Mouse (Mus musculus): ENCODE results near the gene Dcaf15.

Gene Dcaf15

DNA sequence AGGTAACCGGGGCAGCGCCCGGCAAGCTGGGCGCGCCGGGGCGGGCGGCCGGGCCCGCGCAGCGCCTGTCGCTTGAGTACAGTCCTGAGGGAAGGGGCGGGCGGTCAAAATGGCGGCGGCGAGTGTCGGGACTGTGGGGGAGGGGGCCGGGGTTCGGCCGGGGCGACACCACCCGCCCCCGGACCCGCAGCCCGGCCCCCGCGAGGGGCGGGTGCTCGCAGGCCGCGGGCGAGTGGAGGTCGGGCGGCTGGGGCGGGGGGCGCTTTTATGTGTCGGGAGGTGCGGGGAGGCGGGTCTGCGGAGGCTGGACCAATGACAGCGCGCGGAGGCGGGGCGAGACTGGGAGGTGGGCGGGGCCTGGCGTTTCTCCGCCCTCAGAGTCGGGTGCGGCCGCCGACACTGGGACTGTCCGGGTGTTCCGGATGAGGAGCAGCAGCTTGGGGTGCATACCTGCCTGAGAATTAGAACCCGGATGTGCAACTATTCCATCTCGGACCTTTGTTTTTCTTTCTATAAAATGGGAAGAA, 37.5 kb downstream of the Dcaf15 start:
- in situ Hi-C loops (cut with MboI, MseI) = no loop called here

DNA sequence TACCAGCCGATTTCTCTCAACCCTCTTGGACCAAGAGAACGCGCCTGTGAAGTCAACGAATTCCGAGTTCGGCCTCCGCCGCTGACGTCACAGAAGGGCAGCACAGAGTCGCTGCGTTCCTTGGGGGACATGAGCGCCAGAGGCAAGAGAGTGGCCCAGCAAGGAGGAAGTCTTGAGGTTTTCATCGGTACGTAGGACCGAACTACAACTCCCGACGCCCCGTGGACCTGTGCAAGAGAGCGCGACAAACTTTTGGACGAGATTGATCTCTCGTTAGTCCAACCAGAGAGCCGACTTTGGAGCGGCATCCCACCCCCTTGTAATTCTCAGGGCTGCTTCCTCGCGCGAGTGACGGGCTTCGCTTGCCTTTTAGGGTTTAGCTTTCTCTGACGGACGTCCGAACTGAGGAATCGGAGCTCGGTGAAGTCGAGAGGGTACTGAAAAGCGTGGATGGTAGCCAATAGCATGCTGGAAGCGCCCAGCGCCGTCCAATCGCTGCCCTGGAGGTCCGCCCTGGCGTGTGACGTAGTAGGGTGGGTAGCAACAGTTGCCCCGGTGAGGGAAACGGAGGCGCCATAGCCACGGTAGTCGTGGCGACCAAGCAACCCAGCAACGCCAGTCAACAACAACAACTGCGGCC, 38.2 kb downstream of the Dcaf15 start, which contains the start of gene Rfx1:
Gene Rfx1, plus strand, starts transcription at position 544 of the 640 bp plus-strand sequence.
- in situ Hi-C loops (cut with MboI, MseI) = no loop called here

DNA sequence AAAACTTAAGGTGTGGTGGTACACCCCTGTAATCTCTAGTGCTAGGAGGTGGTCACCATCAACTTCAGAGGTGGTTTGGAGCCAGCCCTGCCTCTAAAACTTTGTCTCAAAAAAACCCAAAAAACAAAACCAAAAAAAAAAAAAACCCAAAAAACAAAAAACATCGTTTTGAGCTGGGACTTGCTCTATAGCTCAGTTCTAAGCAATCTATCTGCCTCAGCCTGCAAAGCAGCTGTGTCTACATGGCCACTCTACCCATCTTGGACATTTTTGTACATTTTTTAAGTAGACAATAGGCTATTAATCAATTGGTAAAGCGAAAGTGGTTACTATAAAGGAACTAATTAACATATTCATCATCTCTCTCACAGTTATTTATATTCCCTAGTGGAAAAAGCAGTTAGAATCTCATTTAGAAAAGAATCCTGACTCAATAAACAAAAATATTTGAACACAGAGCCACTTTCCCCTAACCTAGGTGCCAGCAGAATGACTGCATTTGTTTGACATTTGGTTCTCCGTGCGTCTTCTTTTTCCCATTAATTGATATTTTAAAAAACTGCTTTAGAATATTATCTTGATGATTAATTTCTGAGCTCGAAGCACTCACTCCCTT, 39.0 kb downstream of the Dcaf15 start:
- in situ Hi-C loops (cut with MboI, MseI) = no loop called here

DNA sequence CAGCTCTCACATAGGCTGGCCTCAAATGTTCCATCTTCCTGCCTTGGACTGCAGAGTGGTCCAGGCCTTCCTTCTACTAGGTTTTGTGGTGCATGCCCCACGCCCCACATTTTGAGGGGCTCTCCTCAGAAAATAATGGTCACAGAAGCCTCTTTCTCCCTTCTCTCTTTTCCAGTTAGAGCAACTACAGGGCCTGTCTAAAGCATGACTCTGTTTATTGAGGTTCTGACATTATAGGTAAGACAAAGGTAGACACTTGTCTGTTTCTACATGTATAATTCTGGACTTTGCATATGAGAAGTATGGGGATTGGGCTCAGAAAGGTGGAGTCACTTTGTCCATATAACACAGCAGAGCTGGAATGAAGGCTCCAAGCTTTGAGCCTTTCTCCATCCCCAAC, 39.5 kb downstream of the Dcaf15 start, which contains the start of gene Gm10643:
Gene Gm10643, minus strand, starts transcription at position 101 of the 400 bp plus-strand sequence.
- in situ Hi-C loops (cut with MboI, MseI) = no loop called here

DNA sequence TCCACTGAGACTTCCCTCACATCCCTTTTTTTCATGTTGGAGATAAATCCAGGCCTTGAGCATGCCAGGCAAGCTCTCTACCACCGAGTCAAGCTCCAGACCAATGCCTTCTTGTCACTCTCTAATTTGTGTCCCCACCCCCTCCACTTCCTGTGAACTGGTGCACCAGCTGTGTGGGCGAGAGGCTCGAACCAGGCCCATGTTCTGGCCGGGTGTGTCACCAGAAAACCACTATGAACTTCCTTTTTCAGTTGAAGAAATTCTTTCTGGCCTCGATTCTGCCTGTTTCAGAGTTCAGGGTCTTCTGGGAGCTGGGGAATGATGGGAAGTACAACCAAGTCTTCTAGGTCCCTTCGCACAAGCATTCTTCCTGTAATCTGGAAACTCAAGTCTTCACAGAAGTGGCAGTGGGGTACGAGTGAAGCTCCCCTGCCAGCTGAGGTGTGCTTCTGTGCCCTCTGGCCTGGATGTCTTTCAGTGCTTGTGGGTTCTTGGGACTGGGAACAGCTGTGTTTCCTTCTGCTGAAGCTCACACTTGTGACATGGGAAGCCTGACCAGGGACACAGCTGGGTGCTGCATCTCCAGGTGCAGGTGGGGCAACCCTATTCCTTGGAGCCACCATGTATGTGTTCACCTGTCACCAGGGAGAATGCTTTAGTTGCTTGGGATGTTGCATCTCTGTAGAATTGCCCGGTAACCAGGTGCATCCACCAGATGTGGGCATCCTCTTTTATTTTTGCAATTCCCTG, 40.5 kb downstream of the Dcaf15 start:
- in situ Hi-C loops (cut with MboI, MseI) = no loop called here

DNA sequence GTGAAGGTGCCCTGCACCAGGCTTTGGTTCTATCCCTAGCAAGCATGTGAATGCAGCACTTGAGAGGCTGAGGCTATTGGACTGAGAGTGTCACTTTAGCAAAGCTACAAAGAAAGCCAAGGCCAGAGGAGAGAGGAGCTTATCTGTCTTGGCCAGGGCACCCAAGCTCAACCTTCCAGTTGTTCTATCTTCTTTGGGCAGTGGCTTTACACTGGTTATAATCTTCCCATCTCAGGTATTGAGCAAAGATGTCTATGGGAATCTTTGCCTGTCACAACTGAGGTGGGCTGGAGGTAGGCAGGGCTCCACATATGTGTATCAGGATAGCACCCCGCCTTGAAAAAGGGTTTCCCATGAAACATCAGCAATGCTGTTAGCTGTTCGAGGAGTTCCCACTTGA, 44.3 kb downstream of the Dcaf15 start:
- in situ Hi-C loops (cut with MboI, MseI) = no loop called here

DNA sequence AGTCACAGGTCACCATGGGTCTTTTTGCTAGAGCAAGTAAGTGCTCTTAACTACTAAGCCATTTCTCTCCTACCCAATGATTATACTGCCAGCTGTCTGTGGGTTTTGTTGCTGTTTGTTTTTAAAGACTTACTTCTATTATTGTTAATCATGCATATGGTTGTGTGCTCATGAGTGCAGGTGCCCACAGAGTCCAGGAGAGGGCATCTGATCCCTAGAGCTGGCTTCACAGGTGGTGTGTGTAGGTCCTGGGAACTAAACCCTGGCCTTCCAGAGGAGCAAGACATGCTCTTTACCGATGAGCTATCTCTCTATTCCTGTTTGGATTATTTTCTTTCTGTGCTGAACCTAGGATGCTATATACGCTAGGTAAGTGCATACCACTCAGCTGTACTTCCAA, 45.3 kb downstream of the Dcaf15 start:
- in situ Hi-C loops (cut with MboI, MseI) = no loop called here

DNA sequence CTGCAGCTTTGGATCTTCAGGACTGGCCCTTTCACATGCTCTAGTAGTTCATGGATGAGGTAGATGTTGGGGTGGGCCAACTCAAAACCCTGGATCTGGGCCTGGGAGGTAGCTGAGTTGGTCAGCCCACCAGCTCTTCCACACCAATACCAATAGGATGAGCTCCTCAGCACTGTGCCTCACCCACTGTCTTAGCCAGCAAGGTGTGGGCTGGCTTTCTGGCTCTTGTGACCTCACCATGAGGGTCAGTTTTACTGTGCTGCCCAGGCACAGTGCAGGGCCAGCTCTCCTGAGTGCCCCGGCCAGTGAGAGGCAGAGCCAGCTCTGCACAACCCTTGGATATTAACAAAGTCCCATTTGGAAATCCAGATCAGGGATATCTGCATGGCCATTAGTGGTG, 46.7 kb downstream of the Dcaf15 start:
- in situ Hi-C loops (cut with MboI, MseI) = no loop called here

DNA sequence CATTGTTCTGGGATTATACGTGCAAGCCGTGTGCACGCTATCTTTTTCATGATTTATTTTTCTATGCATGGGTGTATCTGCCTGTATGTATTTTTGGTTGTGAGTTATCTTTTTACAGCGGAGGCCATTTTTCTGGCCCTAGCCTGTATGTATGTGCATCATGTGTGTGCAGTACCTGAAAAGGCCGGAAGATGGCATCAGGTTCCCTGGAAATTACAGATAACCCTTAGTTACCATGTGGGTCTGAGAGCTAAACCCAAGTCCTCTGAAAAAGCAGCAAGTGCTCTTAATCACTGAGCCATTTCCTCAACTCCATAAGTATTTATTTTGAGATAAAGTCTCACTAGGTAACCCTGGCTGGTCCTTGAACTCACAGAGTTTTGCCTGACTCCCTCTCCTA, 51.3 kb downstream of the Dcaf15 start:
- in situ Hi-C loops (cut with MboI, MseI) = loop anchor here (5.0 kb wide), 1 partner anchor 39 kb away; no protein-coding TSS in a partner anchor

DNA sequence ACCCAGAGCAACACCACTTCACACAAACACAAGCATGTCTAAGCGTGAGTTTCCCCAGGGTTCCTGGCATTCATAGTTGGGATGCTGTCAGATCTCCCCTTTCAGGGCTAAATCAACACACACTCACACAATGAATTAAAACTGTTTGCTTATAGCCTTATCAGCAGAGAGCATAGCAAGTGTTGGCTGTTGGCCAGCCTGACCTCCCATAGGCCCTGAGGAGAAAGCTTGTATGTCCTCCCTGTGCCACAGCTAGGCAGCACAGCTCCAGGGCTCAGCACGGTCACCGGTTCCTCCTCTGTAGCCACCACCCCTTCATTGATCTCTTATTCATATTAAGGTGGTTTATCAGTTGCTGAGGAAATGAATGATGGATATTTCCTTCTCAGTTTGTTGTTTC, 51.8 kb downstream of the Dcaf15 start:
- in situ Hi-C loops (cut with MboI, MseI) = loop anchor here (5.0 kb wide), 1 partner anchor 40 kb away; no protein-coding TSS in a partner anchor

DNA sequence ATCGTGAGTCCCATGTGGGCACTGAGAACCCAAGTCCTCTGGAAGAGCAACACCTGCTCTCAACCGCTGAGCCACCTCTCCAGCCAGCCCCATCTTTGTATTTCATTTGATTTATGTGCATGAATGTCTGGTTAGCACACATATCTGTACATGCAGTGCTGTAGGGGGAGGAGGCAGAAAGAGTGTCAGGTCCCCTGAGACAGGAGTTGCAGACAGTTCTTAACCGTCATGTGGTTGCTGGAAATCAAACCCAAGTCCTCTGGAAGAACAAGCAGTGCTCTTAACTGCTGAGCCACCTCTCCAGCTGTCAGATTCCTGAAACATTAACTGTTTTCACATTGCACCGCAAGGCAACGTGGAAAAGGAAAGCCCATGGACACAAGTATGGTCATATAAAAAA, 56.4 kb downstream of the Dcaf15 start:
- in situ Hi-C loops (cut with MboI, MseI) = no loop called here
